13 mouse cellular contexts compared by ENCODE assay signal in the genomic region with DNA sequence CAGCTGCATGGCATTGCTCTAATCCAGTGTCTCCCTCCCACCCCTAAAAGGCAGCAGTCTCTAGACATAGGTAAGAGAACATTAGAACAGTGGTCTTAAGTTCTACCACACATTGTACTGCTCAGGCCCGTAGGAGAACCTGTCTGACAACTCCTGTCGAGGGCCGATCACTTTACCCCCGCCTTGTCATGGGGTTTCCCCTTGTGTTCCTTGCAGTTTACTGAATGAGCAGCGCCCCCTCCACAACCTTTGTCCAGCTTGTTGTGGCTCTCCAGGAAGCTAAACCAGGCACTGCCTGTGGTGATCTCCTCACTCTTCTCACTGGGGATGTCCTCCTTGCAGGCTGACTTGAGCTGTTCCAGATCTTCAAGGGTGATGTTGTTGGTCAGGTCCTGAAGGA. TPM values are rescaled to one million over a fixed set of nuclear protein-coding genes. Genes with fewer than 3 reads are reported as not detected.
DNase-seq lines count a peak whose midpoint lies in the region; ATAC-seq and TF ChIP-seq lines count a peak whose summit lies in the region.
"Had no signal": no experiment of that assay in that cellular context is flagged by ENCODE, and none has a peak within 500 bp of the region (broad histone marks: within the 10 kb centered on the region; RNA-seq: fewer than 3 reads in every experiment).

No protein-coding gene starts in this region.

- peak; percentile 32 for ATAC-seq in lung, postnatal 0 days
- ATAC-seq in hindbrain, embryonic 13.5 days (ENCODE audit: low FRiP score) = no peak
- no peak for ATAC-seq in neural tube, embryonic 13.5 days (ENCODE audit: low read depth)

- no peak overlapping the region for H3K4me2 ChIP-seq in lung, postnatal 0 days (replicated peaks; ENCODE audit: low read depth, low read length)
- peak overlapping the region; percentile 70; the same call in 1 of the 2 replicates for H3K4me2 ChIP-seq in hindbrain, embryonic 13.5 days
- peak overlapping the region; percentile 87 for H3K4me2 ChIP-seq in neural tube, embryonic 13.5 days

- peak; percentile 15 for DNase-seq in embryo, embryonic 9.5 days (ENCODE audit: extremely low spot score)
- no peak for DNase-seq in embryo, embryonic 11 days
- DNase-seq in lung, postnatal 0 days (ENCODE audit: low spot score) = peak; percentile 49
- no peak for DNase-seq in lung, postnatal 14 days
- no peak for DNase-seq in gastrocnemius, adult 18-20 months (ENCODE audit: low spot score)
- no peak for DNase-seq in embryo, embryonic 10.5 days (ENCODE audit: low spot score)
- DNase-seq: cerebellum, postnatal 36 days had no signal

- H3K4me1 ChIP-seq in lung, postnatal 0 days (ENCODE audit: insufficient read depth, low read depth, low read length) = peaks cover 9% of the 10 kb centered on the region; the same call in 1 of the 2 replicates
- peaks cover 60% of the 10 kb centered on the region for H3K4me1 ChIP-seq in hindbrain, embryonic 13.5 days (replicated peaks)
- peaks cover 60% of the 10 kb centered on the region for H3K4me1 ChIP-seq in neural tube, embryonic 13.5 days (replicated peaks)

- no peak overlapping the region for H3K4me3 ChIP-seq in lung, postnatal 0 days (ENCODE audit: low read depth, low read length)
- H3K4me3 ChIP-seq in hindbrain, embryonic 13.5 days = no peak overlapping the region
- no peak overlapping the region for H3K4me3 ChIP-seq in neural tube, embryonic 13.5 days

- H3K36me3 ChIP-seq in lung, postnatal 0 days (ENCODE audit: insufficient read depth, low read length) = peaks cover 33% of the 10 kb centered on the region
- H3K36me3 ChIP-seq in hindbrain, embryonic 13.5 days = peaks cover 52% of the 10 kb centered on the region
- peaks cover 52% of the 10 kb centered on the region for H3K36me3 ChIP-seq in neural tube, embryonic 13.5 days

- TF ChIP-seq EP300 in lung, postnatal 0 days (IDR thresholded peaks at IDR 0.05) = no peak

- H3K27me3 ChIP-seq in lung, postnatal 0 days (replicated peaks; ENCODE audit: insufficient read depth, low read length) = no peaks in the 10 kb centered on the region
- no peaks in the 10 kb centered on the region for H3K27me3 ChIP-seq in hindbrain, embryonic 13.5 days
- no peaks in the 10 kb centered on the region for H3K27me3 ChIP-seq in neural tube, embryonic 13.5 days

- TF ChIP-seq CTCF in lung, postnatal 0 days (IDR thresholded peaks at IDR 0.05) = no peak

- no peaks in the 10 kb centered on the region for H3K9me3 ChIP-seq in lung, postnatal 0 days (ENCODE audit: low read length)
- H3K9me3 ChIP-seq in hindbrain, embryonic 13.5 days = no peaks in the 10 kb centered on the region
- H3K9me3 ChIP-seq in neural tube, embryonic 13.5 days = no peaks in the 10 kb centered on the region

- H3K9ac ChIP-seq in lung, postnatal 0 days (replicated peaks; ENCODE audit: low read depth) = no peak overlapping the region
- peak overlapping the region; percentile 21; the same call in 1 of the 2 replicates for H3K9ac ChIP-seq in hindbrain, embryonic 13.5 days
- peak overlapping the region; percentile 50; the same call in 1 of the 2 replicates for H3K9ac ChIP-seq in neural tube, embryonic 13.5 days
- H3K9ac ChIP-seq: liver, embryonic 14.5 days had no signal

- WGBS in lung, postnatal 0 days = 62% methylated on average over 5 of the region's 5 CpGs
- 73% methylated on average over 5 of the region's 5 CpGs for WGBS in hindbrain, embryonic 13.5 days
- 80% methylated on average over 5 of the region's 5 CpGs for WGBS in neural tube, embryonic 13.5 days

- no peak overlapping the region for H3K27ac ChIP-seq in lung, postnatal 0 days (ENCODE audit: low read length)
- peak overlapping the region; percentile 95 for H3K27ac ChIP-seq in hindbrain, embryonic 13.5 days
- H3K27ac ChIP-seq in neural tube, embryonic 13.5 days (replicated peaks) = peak overlapping the region; percentile 95
- H3K27ac ChIP-seq: liver, embryonic 14.5 days had no signal

RNA-seq across cellular contexts. Expression of a gene that starts 6.4 kb away (rescaled TPM):
- polyA plus RNA-seq in lung, postnatal 0 days (2015; fragmentation: Nextera tagmentation; extraction: Ambion mirVana) = 114 and 118 TPM in 2 replicates
- polyA plus RNA-seq in hindbrain, embryonic 13.5 days (2015; fragmentation: Nextera tagmentation; extraction: Ambion mirVana) = 400 and 410 TPM in 2 replicates
- polyA plus RNA-seq in neural tube, embryonic 13.5 days (2015; fragmentation: Nextera tagmentation; extraction: Ambion mirVana) = 355 and 388 TPM in 2 replicates
- 10 to 100 TPM; 20.2 to 33.2 TPM for total RNA-seq in gastrocnemius, adult 18-20 months (2021)

RNA-seq across cellular contexts. Expression of a gene that starts 19.5 kb away (rescaled TPM):
- 2.5 TPM in 2 replicates for polyA plus RNA-seq in lung, postnatal 0 days (2015; fragmentation: Nextera tagmentation; extraction: Ambion mirVana)
- 2.3 and 2.4 TPM in 2 replicates for polyA plus RNA-seq in hindbrain, embryonic 13.5 days (2015; fragmentation: Nextera tagmentation; extraction: Ambion mirVana)
- 2.3 and 2.6 TPM in 2 replicates for polyA plus RNA-seq in neural tube, embryonic 13.5 days (2015; fragmentation: Nextera tagmentation; extraction: Ambion mirVana)
- 1,000 to 10,000 TPM; 2,670 to 3,214 TPM for total RNA-seq in gastrocnemius, adult 18-20 months (2021)
- total RNA-seq: neutrophil, adult 5-6 weeks had no signal

RNA-seq across cellular contexts. Expression of a gene that starts 52.3 kb away (rescaled TPM):
- 93.7 and 96.6 TPM in 2 replicates for polyA plus RNA-seq in lung, postnatal 0 days (2015; fragmentation: Nextera tagmentation; extraction: Ambion mirVana)
- 100 and 107 TPM in 2 replicates for polyA plus RNA-seq in hindbrain, embryonic 13.5 days (2015; fragmentation: Nextera tagmentation; extraction: Ambion mirVana)
- 94.0 and 96.6 TPM in 2 replicates for polyA plus RNA-seq in neural tube, embryonic 13.5 days (2015; fragmentation: Nextera tagmentation; extraction: Ambion mirVana)
- 100 to 1,000 TPM; 192 to 193 TPM for total RNA-seq in gastrocnemius, adult 18-20 months (2021)

RNA-seq across cellular contexts. Expression of a gene that starts 58.1 kb away (rescaled TPM):
- 0.04 and 0.05 TPM in 2 replicates for polyA plus RNA-seq in lung, postnatal 0 days (2015; fragmentation: Nextera tagmentation; extraction: Ambion mirVana)
- polyA plus RNA-seq in hindbrain, embryonic 13.5 days (2015; fragmentation: Nextera tagmentation; extraction: Ambion mirVana) = 0.06 TPM in 1 of 2 replicates, not detected in the other
- polyA plus RNA-seq in neural tube, embryonic 13.5 days (2015; fragmentation: Nextera tagmentation; extraction: Ambion mirVana) = not detected in 2 replicates
- total RNA-seq in gastrocnemius, adult 18-20 months (2021) = under 1 TPM; 0.40 to 0.43 TPM
- total RNA-seq: layer of hippocampus, postnatal 14 days; neutrophil, adult 5-6 weeks had no signal
- polyA plus RNA-seq: intestine, embryonic 14.5 days had no signal

Comparison
In these comparisons a context has a peak if more than half of its experiments do, and no peak if none do; other contexts are left out.
1. DNase-seq: peak in embryo, embryonic 9.5 days (single experiment) and lung, postnatal 0 days (single experiment); none in embryo, embryonic 11 days (single experiment), lung, postnatal 14 days (single experiment), gastrocnemius, adult 18-20 months (single experiment) and embryo, embryonic 10.5 days (single experiment).